Mouse (Mus musculus): ENCODE measurements around the gene Rnh1. TPM values are rescaled to one million over a fixed set of nuclear protein-coding genes. Genes with fewer than 3 reads are reported as not detected.

The Rnh1 gene
- total RNA-seq, 4 experiments from 2014 or later, result 339 to 382 (median 360) TPM

- DNase-seq, result no peak
These were observed 8.3 kb downstream of the Rnh1 start for GRCm38 (mm10) chr7:141164397-141164796.

GRCm38 (mm10) chr7:141155362-141155761 is 17.3 kb downstream of the Rnh1 start:
- DNase-seq, result no peak

- no peak for DNase-seq
These were observed 24.0 kb downstream of the Rnh1 start for GRCm38 (mm10) chr7:141148639-141149038.

- DNase-seq, result no peak
These were observed 25.6 kb downstream of the Rnh1 start for GRCm38 (mm10) chr7:141147044-141147443.

GRCm38 (mm10) chr7:141146043-141146595 is 26.5 kb downstream of the Rnh1 start:
- no peak for DNase-seq

- DNase-seq, result no peak
These were observed 27.3 kb downstream of the Rnh1 start for GRCm38 (mm10) chr7:141145403-141145802.

- DNase-seq, result no peak
These were observed 28.0 kb downstream of the Rnh1 start for GRCm38 (mm10) chr7:141144650-141145049.

- peak; percentile 51 for DNase-seq
These were observed 28.8 kb downstream of the Rnh1 start for GRCm38 (mm10) chr7:141143861-141144260.

- no peak for DNase-seq
These were observed 29.5 kb downstream of the Rnh1 start for GRCm38 (mm10) chr7:141143112-141143511.

GRCm38 (mm10) chr7:141141326-141141725 is 31.3 kb downstream of the Rnh1 start:
- no peak for DNase-seq

GRCm38 (mm10) chr7:141131904-141132755 is 40.5 kb downstream of the Rnh1 start:
- DNase-seq, result no peak

GRCm38 (mm10) chr7:141131024-141131820 is 41.4 kb downstream of the Rnh1 start:
- DNase-seq, result peak; percentile 86

GRCm38 (mm10) chr7:141123517-141123856 is 49.2 kb downstream of the Rnh1 start:
- DNase-seq, result no peak

GRCm38 (mm10) chr7:141122689-141123516 is 49.8 kb downstream of the Rnh1 start:
- DNase-seq, result peak; percentile 96

GRCm38 (mm10) chr7:141122245-141122644 is 50.4 kb downstream of the Rnh1 start, which contains the start of gene Ptdss2:
Gene Ptdss2 (plus strand): TSS chr7:141122382.
- peak; percentile 38 for DNase-seq

GRCm38 (mm10) chr7:141121051-141121531 is 51.6 kb downstream of the Rnh1 start:
- DNase-seq, result no peak

GRCm38 (mm10) chr7:141120605-141121004 is 52.1 kb downstream of the Rnh1 start:
- DNase-seq, result no peak

GRCm38 (mm10) chr7:141119487-141119886 is 53.2 kb downstream of the Rnh1 start:
- DNase-seq, result no peak

- no peak for DNase-seq
These were observed 55.0 kb downstream of the Rnh1 start, which contains the start of gene Ano9 for GRCm38 (mm10) chr7:141117636-141118035. Gene Ano9 (minus strand): TSS chr7:141117806.

- no peak for DNase-seq
These were observed 56.8 kb downstream of the Rnh1 start for GRCm38 (mm10) chr7:141115874-141116273.

All from adrenal gland, adult 8-10 months (tissue).